Mouse (Mus musculus) hindbrain, embryonic 12.5 days (tissue): ENCODE measurements around the gene Adap1. TPM values are rescaled to one million over a fixed set of nuclear protein-coding genes. Genes with fewer than 3 reads are reported as not detected.

Experiments
- ATAC-seq: fragments of 200-750 bp; cut with Nextera tagmentation; 2 replicates; pipeline ENCODE4 v1.8.0; 2017; ENCODE audit warnings: moderate TSS enrichment; ENCODE audit not compliant: low FRiP score
- H3K27ac ChIP-seq: fragments of 300-500 bp; sonication (generic); 2 replicates; pipeline ENCODE4 v1.5.1; 2016; ENCODE audit warnings: mild to moderate bottlenecking
- H3K27me3 ChIP-seq: fragments of 300-500 bp; sonication (generic); 2 replicates; pipeline ENCODE4 v1.6.1; 2016; ENCODE audit warnings: mild to moderate bottlenecking
- H3K36me3 ChIP-seq: fragments of 300-500 bp; sonication (generic); 2 replicates; pipeline ENCODE4 v1.6.1; 2016; ENCODE audit warnings: mild to moderate bottlenecking
- H3K4me1 ChIP-seq: fragments of 300-500 bp; sonication (generic); 2 replicates; pipeline ENCODE4 v1.6.1; 2016
- H3K4me2 ChIP-seq: fragments of 300-500 bp; sonication (generic); replicated peaks from 2 replicates; pipeline ENCODE4 v1.6.1; 2016; ENCODE audit warnings: mild to moderate bottlenecking
- H3K4me3 ChIP-seq: fragments of 300-500 bp; sonication (generic); 2 replicates; pipeline ENCODE4 v1.5.1; 2016; ENCODE audit warnings: mild to moderate bottlenecking
- H3K9ac ChIP-seq: fragments of 300-500 bp; sonication (generic); 2 replicates; pipeline ENCODE4 v1.6.1; 2016; ENCODE audit warnings: mild to moderate bottlenecking, moderate library complexity
- H3K9me3 ChIP-seq: fragments of 300-500 bp; sonication (generic); replicated peaks from 2 replicates; pipeline ENCODE4 v1.6.1; 2016; ENCODE audit warnings: mild to moderate bottlenecking
- WGBS: fragments of 180-500 bp; shearing (Covaris S2); methylation state at CpG from one replicate; pipeline ENCODE4 v1.1.7; 2016; 5-methylcytosine and 5-hydroxymethylcytosine counted together
- polyA plus RNA-seq: library from polyadenylated mRNA; unstranded; fragments of >200 nt; fragmentation: Nextera tagmentation; extraction: Ambion mirVana; gene quantifications from 2 replicates; pipeline ENCODE4 v1.2.1, GENCODE M21; 2016

Gene Adap1
- polyA plus RNA-seq, 1 experiment from 2014 or later, result 13.7 TPM

DNA sequence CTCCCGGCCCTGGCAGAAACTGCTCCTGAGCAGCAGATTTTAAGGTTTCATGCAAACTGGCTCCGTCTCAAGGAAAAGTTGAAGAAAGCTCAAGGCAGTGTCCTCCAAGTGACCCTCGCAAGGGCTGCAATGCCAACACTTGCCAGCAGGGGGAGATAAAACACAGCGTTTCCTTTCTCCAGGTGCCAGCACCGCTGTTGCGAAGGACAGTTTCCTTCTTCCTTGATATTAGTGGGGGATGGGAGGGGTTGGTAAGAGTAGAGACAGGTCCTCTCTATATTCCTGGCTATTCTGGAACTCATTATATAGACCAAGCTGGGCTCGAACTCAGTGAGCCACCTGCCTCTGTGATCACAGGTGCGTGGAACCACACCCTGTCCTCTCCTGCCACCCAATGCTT lies 6.3 kb upstream of the Adap1 start:
- 21% methylated on average over 8 of the region's 8 CpGs for WGBS
- peak; percentile 41; the same call in 1 of the 2 replicates for ATAC-seq

DNA sequence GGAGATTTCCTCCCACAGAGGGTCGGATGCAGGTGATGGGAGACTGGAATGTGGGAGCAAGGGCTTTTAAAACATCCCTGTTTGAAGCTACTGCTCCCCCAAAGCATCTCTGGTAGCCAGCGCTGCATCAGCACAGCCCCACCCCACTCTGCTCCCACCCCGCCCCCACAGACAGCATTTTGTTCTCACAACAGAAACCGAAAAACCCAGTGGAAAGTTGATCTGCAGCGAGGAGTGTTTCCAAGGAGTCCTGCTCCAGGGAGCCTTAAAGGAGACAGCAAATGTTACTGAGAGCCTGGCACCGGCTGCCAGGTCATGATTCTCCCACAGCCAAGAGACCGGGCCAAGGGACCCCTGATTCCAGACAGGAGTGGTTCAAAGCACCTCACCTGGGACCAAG lies 5.3 kb upstream of the Adap1 start:
- H3K36me3 ChIP-seq, result peaks cover 14% of the 10 kb centered on the region
- no peak overlapping the region for H3K4me3 ChIP-seq
- H3K9me3 ChIP-seq, result no peaks in the 10 kb centered on the region
- H3K9ac ChIP-seq, result no peak overlapping the region
- no peaks in the 10 kb centered on the region for H3K4me1 ChIP-seq
- 70% methylated on average over 7 of the region's 7 CpGs for WGBS
- no peak for ATAC-seq
- no peak overlapping the region for H3K27ac ChIP-seq
- peaks cover 22% of the 10 kb centered on the region for H3K27me3 ChIP-seq
- no peak overlapping the region for H3K4me2 ChIP-seq

More for the DNA sequence above, 6.3 kb upstream of the Adap1 start:
- Histone ChIP-seq H3K4me3 (no peak overlapping the region), H3K27ac (no peak overlapping the region), H3K9me3 (no peaks in the 10 kb centered on the region), H3K4me2 (no peak overlapping the region), H3K36me3 (peaks cover 23% of the 10 kb centered on the region), H3K9ac (no peak overlapping the region), H3K4me1 (no peaks in the 10 kb centered on the region), H3K27me3 (peaks cover 13% of the 10 kb centered on the region)

GRCm38 (mm10) chr5:139327634-139328020 lies 2.2 kb upstream of the Adap1 start:
- 68% methylated on average over 7 of the region's 7 CpGs for WGBS
- H3K4me1 ChIP-seq, result peaks cover 15% of the 10 kb centered on the region
- H3K4me3 ChIP-seq, result no peak overlapping the region
- no peak overlapping the region for H3K27ac ChIP-seq
- H3K9ac ChIP-seq, result no peak overlapping the region
- no peak overlapping the region for H3K4me2 ChIP-seq
- no peaks in the 10 kb centered on the region for H3K9me3 ChIP-seq
- ATAC-seq, result no peak
- H3K36me3 ChIP-seq, result no peaks in the 10 kb centered on the region
- H3K27me3 ChIP-seq, result peaks cover 51% of the 10 kb centered on the region

DNA sequence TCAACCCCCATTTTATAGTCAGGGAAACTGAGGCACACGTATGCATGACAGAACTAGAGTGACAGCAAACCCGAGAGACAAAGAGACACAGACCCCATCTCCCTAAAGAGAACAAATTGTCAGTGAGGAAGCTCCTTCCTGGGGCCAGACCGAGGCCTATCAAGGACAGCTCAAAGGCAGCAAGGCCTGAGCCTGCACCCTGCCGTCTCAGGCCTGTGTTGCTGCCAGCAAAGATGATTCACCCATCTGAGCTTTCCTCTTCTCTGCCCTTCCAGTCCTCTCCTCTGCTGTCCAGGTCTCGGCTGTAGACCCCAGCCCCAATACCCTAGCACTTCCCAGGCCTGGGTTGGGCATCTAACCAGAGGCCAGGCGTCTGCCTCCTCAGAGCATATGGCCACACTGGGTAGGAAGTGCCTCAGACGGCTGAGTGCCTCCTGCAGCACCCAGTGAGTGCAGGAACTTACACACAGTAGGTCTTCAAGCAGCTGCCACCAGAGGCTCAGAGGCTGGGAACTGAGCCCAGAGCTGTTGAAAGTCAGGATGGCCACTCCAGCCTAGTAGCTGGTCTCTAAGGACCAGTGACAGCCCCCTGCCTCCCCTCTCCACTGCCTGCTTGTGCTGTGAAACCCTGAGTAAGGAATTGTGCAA lies 1.7 kb upstream of the Adap1 start:
- 76% methylated on average over 7 of the region's 7 CpGs for WGBS
- peaks cover 15% of the 10 kb centered on the region for H3K4me1 ChIP-seq
- no peak overlapping the region for H3K27ac ChIP-seq
- no peak overlapping the region for H3K4me3 ChIP-seq
- no peak for ATAC-seq
- no peak overlapping the region for H3K9ac ChIP-seq
- no peaks in the 10 kb centered on the region for H3K9me3 ChIP-seq
- no peaks in the 10 kb centered on the region for H3K36me3 ChIP-seq
- H3K4me2 ChIP-seq, result no peak overlapping the region
- H3K27me3 ChIP-seq, result peaks cover 53% of the 10 kb centered on the region

DNA sequence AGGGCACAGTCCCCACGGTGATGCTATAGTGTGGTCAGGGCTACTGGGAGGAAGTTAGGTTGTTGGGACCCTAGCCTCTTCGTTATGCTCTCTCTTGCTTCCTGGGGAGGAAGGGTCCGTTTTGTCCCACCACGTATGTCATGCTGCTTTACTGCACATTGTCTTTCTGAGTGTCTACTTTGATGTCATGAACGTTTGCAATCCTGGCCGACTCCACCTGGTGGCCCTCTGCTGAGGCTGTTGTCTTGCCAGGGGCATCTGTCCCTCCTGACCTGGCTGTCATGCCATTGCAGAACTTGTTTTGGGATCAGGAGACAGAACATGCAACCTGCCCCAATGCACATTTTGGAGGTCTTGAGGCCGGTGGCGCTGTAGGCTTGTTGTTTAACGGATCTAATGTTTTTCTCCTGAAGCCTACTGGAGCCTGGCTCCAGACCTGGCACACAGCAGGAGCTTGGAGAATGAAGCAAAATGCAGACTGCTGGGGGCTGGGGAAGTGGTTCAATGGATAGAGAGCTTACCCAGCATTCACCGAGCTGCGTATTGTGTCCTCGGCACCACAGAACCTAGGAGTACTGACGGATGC lies 782 bp upstream of the Adap1 start:
- Histone ChIP-seq H3K9ac (no peak overlapping the region), H3K4me2 (no peak overlapping the region)
- ATAC-seq, result no peak

GRCm38 (mm10) chr5:139324691-139325394 lies 579 bp downstream of the Adap1 start:
- ATAC-seq, result peak; percentile 46

More for the DNA sequence above, 782 bp upstream of the Adap1 start:
- Histone ChIP-seq H3K4me3 (no peak overlapping the region), H3K36me3 (no peaks in the 10 kb centered on the region), H3K27ac (no peak overlapping the region), H3K9me3 (no peaks in the 10 kb centered on the region), H3K27me3 (peaks cover 53% of the 10 kb centered on the region), H3K4me1 (peaks cover 15% of the 10 kb centered on the region)
- WGBS, result 65% methylated on average over 13 of the region's 13 CpGs

GRCm38 (mm10) chr5:139324045-139324491 lies 1.4 kb downstream of the Adap1 start:
- peaks cover 51% of the 10 kb centered on the region for H3K27me3 ChIP-seq

More at GRCm38 (mm10) chr5:139324691-139325394, 579 bp downstream of the Adap1 start:
- H3K4me2 ChIP-seq, result peak overlapping the region; percentile 97
- peak overlapping the region; percentile 73 for H3K9ac ChIP-seq
- H3K36me3 ChIP-seq, result no peaks in the 10 kb centered on the region
- 3% methylated on average over 60 of the region's 62 CpGs for WGBS
- H3K27ac ChIP-seq, result peak overlapping the region; percentile 40; the same call in 1 of the 2 replicates
- no peaks in the 10 kb centered on the region for H3K9me3 ChIP-seq
- peak overlapping the region; percentile 67 for H3K4me3 ChIP-seq
- H3K4me1 ChIP-seq, result peaks cover 15% of the 10 kb centered on the region
- H3K27me3 ChIP-seq, result peaks cover 53% of the 10 kb centered on the region

GRCm38 (mm10) chr5:139323260-139323924 lies 2.0 kb downstream of the Adap1 start:
- Histone ChIP-seq H3K4me1 (peaks cover 15% of the 10 kb centered on the region), H3K9me3 (no peaks in the 10 kb centered on the region), H3K36me3 (no peaks in the 10 kb centered on the region), H3K27ac (no peak overlapping the region), H3K27me3 (peaks cover 51% of the 10 kb centered on the region), H3K9ac (no peak overlapping the region), H3K4me3 (no peak overlapping the region), H3K4me2 (0 out of 2 replicates have a peak overlapping the region, but pooled peaks have one; percentile 97)
- 83% methylated on average over 9 of the region's 9 CpGs for WGBS
- ATAC-seq, result no peak

More at GRCm38 (mm10) chr5:139324045-139324491, 1.4 kb downstream of the Adap1 start:
- no peak overlapping the region for H3K27ac ChIP-seq
- H3K36me3 ChIP-seq, result no peaks in the 10 kb centered on the region
- 0 out of 2 replicates have a peak, but pooled peaks have one; percentile 9 for ATAC-seq
- H3K4me2 ChIP-seq, result peak overlapping the region; percentile 97
- WGBS, result 59% methylated on average over 5 of the region's 5 CpGs
- no peaks in the 10 kb centered on the region for H3K9me3 ChIP-seq
- peak overlapping the region; percentile 73 for H3K9ac ChIP-seq
- H3K4me1 ChIP-seq, result peaks cover 15% of the 10 kb centered on the region
- H3K4me3 ChIP-seq, result peak overlapping the region; percentile 67

- no peak overlapping the region for H3K27ac ChIP-seq
- no peak for ATAC-seq
- 80% methylated on average over 6 of the region's 6 CpGs for WGBS
- peaks cover 36% of the 10 kb centered on the region for H3K27me3 ChIP-seq
- no peaks in the 10 kb centered on the region for H3K9me3 ChIP-seq
- peaks cover 15% of the 10 kb centered on the region for H3K4me1 ChIP-seq
- H3K4me2 ChIP-seq, result no peak overlapping the region
- H3K36me3 ChIP-seq, result no peaks in the 10 kb centered on the region
- H3K9ac ChIP-seq, result no peak overlapping the region
- no peak overlapping the region for H3K4me3 ChIP-seq
Measured at GRCm38 (mm10) chr5:139321331-139321730, 4.1 kb downstream of the Adap1 start.

GRCm38 (mm10) chr5:139320424-139320823 lies 5.0 kb downstream of the Adap1 start:
- H3K4me1 ChIP-seq, result peaks cover 15% of the 10 kb centered on the region
- no peak overlapping the region for H3K4me2 ChIP-seq
- H3K9ac ChIP-seq, result no peak overlapping the region
- no peaks in the 10 kb centered on the region for H3K9me3 ChIP-seq
- no peaks in the 10 kb centered on the region for H3K36me3 ChIP-seq
- 84% methylated on average over 7 of the region's 7 CpGs for WGBS
- no peak for ATAC-seq
- H3K27me3 ChIP-seq, result peaks cover 27% of the 10 kb centered on the region
- H3K4me3 ChIP-seq, result no peak overlapping the region
- no peak overlapping the region for H3K27ac ChIP-seq

DNA sequence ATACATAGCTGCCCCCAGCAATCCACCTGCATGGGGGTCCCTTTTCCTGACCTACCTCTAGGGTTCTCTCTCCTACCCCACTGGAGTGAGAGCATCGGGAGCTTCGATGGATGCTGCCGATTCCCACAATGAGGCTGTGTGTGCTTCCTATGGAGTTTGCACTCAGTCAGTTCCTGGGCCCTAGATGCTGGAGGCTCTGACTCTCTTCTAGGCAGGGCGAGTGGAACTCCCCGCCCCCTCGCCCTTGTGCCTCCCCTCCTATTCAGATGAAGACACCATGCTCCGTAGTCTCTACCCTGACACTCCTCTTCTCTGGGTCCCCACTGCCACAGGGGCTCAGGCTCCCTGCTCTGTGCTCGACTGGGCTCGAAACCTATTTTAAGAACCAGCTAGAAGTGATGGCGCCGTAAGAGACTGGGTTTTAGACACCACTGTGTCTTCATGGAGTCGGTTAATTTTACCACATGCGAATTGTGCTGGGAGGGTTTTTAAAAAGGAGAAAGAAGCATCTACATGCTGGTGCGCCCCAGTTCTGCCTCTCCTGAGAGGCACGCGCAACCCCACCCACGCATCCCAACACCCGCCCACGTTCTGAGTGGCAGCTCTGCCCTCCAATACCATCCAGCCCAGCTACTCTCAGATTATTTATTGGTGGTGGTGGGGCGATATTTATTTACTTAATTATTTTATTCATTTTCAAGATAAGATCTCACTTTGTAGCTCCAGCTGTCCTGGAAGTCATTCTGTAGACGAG lies 7.5 kb downstream of the Adap1 start:
- Histone ChIP-seq H3K4me3 (no peak overlapping the region), H3K36me3 (no peaks in the 10 kb centered on the region), H3K4me2 (no peak overlapping the region), H3K27me3 (peaks cover 5% of the 10 kb centered on the region), H3K9me3 (no peaks in the 10 kb centered on the region), H3K27ac (no peak overlapping the region), H3K4me1 (no peaks in the 10 kb centered on the region), H3K9ac (no peak overlapping the region)
- ATAC-seq, result no peak
- WGBS, result 64% methylated on average over 21 of the region's 21 CpGs
